Mouse (Mus musculus): ENCODE results near the gene Nt5dc3. TPM values are rescaled to one million over a fixed set of nuclear protein-coding genes. Genes with fewer than 3 reads are reported as not detected.

Nt5dc3 gene
- polyA plus RNA-seq, 2 experiments = 1.3 to 5.5 TPM

- DNase-seq (ENCODE audit: low spot score) = no peak
- no peak overlapping the region for H3K27ac ChIP-seq (replicated peaks; ENCODE audit: low read depth, low read length)
- H3K4me1 ChIP-seq (ENCODE audit: control insufficient read depth, insufficient read depth, low read length) = peaks cover 15% of the 10 kb centered on the region
- TF ChIP-seq POLR2A (IDR thresholded peaks at IDR 0.05; ENCODE audit: borderline replicate concordance, extremely low read depth, insufficient read depth, insufficient read length) = no peak
- H3K27me3 ChIP-seq (ENCODE audit: control insufficient read depth, insufficient read depth, low read length) = 0 out of 2 replicates have a peak, but pooled peaks cover 4% of the 10 kb centered on the region
- no peak overlapping the region for H3K4me3 ChIP-seq (replicated peaks; ENCODE audit: low read length)
- no peak overlapping the region for H3K4me2 ChIP-seq (replicated peaks; ENCODE audit: low read depth, low read length, severe bottlenecking)
- H3K36me3 ChIP-seq (ENCODE audit: control insufficient read depth, insufficient read depth, low read length) = no peaks in the 10 kb centered on the region
- 79% methylated on average over 5 of the region's 5 CpGs for WGBS
- no peak overlapping the region for H3K9ac ChIP-seq (ENCODE audit: low read depth, low read length, severe bottlenecking)
- no peak for ATAC-seq (ENCODE audit: low FRiP score, low read depth)
- no peaks in the 10 kb centered on the region for H3K9me3 ChIP-seq (ENCODE audit: control insufficient read depth, low read length)
Measured at GRCm38 (mm10) chr10:86783561-86783960, 4.8 kb downstream of the Nt5dc3 start.

DNA sequence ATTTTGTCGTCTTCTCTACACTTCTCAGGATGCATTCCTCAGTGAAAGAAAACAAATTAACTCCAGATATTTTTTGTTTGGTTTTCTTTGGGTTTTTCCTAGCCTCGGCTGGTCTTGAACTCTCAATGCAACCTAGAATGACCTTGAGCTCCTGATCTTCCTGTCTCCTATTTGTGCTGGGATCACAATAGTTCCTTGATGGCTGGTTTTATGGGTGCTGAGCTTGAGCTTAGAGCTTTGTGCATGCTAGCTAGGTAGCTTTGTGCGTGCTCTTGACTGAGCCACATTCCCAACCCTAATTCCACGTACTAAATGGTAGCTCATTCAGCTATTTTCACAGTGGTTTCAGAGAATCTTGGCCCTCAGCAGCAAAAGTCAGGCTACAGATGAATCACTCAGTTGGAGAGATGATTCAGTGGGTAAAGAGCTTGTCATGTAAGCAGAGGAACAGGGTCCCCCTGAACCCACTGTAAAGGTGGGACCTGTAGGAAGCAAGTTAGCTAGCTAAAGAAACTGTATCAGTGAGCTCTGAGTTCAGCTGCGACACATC, 5.4 kb downstream of the Nt5dc3 start:
- 83% methylated on average over 5 of the region's 5 CpGs for WGBS
- H3K27ac ChIP-seq (replicated peaks; ENCODE audit: low read depth, low read length) = no peak overlapping the region
- 0 out of 2 replicates have a peak, but pooled peaks cover 4% of the 10 kb centered on the region for H3K27me3 ChIP-seq (ENCODE audit: control insufficient read depth, insufficient read depth, low read length)
- no peaks in the 10 kb centered on the region for H3K9me3 ChIP-seq (ENCODE audit: control insufficient read depth, low read length)
- H3K36me3 ChIP-seq (ENCODE audit: control insufficient read depth, insufficient read depth, low read length) = no peaks in the 10 kb centered on the region
- no peak overlapping the region for H3K4me2 ChIP-seq (replicated peaks; ENCODE audit: low read depth, low read length, severe bottlenecking)
- H3K4me1 ChIP-seq (ENCODE audit: control insufficient read depth, insufficient read depth, low read length) = peaks cover 15% of the 10 kb centered on the region
- no peak overlapping the region for H3K4me3 ChIP-seq (replicated peaks; ENCODE audit: low read length)
- H3K9ac ChIP-seq (ENCODE audit: low read depth, low read length, severe bottlenecking) = no peak overlapping the region
- no peak for TF ChIP-seq POLR2A (IDR thresholded peaks at IDR 0.05; ENCODE audit: borderline replicate concordance, extremely low read depth, insufficient read depth, insufficient read length)
- ATAC-seq (ENCODE audit: low FRiP score, low read depth) (no peak), DNase-seq (ENCODE audit: low spot score) (no peak)

GRCm38 (mm10) chr10:86785396-86785795, 6.6 kb downstream of the Nt5dc3 start:
- no peak for DNase-seq (ENCODE audit: low spot score)
- Histone ChIP-seq H3K4me1 (ENCODE audit: control insufficient read depth, insufficient read depth, low read length) (peaks cover 8% of the 10 kb centered on the region; the same call in 1 of the 2 replicates), H3K9me3 (ENCODE audit: control insufficient read depth, low read length) (no peaks in the 10 kb centered on the region), H3K27me3 (ENCODE audit: control insufficient read depth, insufficient read depth, low read length) (0 out of 2 replicates have a peak, but pooled peaks cover 4% of the 10 kb centered on the region), H3K4me2 (replicated peaks; ENCODE audit: low read depth, low read length, severe bottlenecking) (no peak overlapping the region), H3K4me3 (replicated peaks; ENCODE audit: low read length) (no peak overlapping the region), H3K36me3 (ENCODE audit: control insufficient read depth, insufficient read depth, low read length) (no peaks in the 10 kb centered on the region), H3K27ac (replicated peaks; ENCODE audit: low read depth, low read length) (no peak overlapping the region), H3K9ac (ENCODE audit: low read depth, low read length, severe bottlenecking) (no peak overlapping the region)
- ATAC-seq (ENCODE audit: low FRiP score, low read depth) = no peak
- 72% methylated on average over 2 of the region's 2 CpGs for WGBS
- TF ChIP-seq POLR2A (IDR thresholded peaks at IDR 0.05; ENCODE audit: borderline replicate concordance, extremely low read depth, insufficient read depth, insufficient read length) = no peak

DNA sequence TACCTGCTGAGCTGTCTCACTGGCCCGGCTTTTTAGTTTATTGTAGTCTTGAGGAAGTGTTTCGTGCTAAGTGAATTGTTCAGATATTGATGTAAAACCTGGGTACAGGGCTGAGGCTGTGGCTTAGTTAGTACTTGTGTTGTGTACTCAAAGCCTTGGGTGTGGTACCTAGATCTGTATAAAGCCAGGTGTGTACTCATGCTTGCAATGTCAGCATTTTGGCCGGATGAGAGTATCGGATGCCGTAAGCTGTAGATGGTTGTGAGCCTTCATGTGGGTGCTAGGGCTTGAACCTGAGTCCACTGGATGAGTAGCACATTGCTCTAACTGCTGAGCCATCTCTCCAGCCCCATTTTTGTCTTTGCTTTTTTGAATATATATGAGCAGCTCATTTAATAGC, 7.3 kb downstream of the Nt5dc3 start:
- DNase-seq (ENCODE audit: low spot score) (no peak), ATAC-seq (ENCODE audit: low FRiP score, low read depth) (no peak)
- no peak overlapping the region for H3K4me2 ChIP-seq (replicated peaks; ENCODE audit: low read depth, low read length, severe bottlenecking)
- no peaks in the 10 kb centered on the region for H3K9me3 ChIP-seq (ENCODE audit: control insufficient read depth, low read length)
- H3K9ac ChIP-seq (ENCODE audit: low read depth, low read length, severe bottlenecking) = no peak overlapping the region
- no peak overlapping the region for H3K27ac ChIP-seq (replicated peaks; ENCODE audit: low read depth, low read length)
- H3K36me3 ChIP-seq (ENCODE audit: control insufficient read depth, insufficient read depth, low read length) = no peaks in the 10 kb centered on the region
- no peak overlapping the region for H3K4me3 ChIP-seq (replicated peaks; ENCODE audit: low read length)
- peaks cover 8% of the 10 kb centered on the region; the same call in 1 of the 2 replicates for H3K4me1 ChIP-seq (ENCODE audit: control insufficient read depth, insufficient read depth, low read length)
- WGBS = 97% methylated on average over 5 of the region's 5 CpGs
- 0 out of 2 replicates have a peak, but pooled peaks cover 1% of the 10 kb centered on the region for H3K27me3 ChIP-seq (ENCODE audit: control insufficient read depth, insufficient read depth, low read length)
- no peak for TF ChIP-seq POLR2A (IDR thresholded peaks at IDR 0.05; ENCODE audit: borderline replicate concordance, extremely low read depth, insufficient read depth, insufficient read length)

- H3K9ac ChIP-seq (ENCODE audit: low read depth, low read length, severe bottlenecking) = no peak overlapping the region
- ATAC-seq (ENCODE audit: low FRiP score, low read depth) (no peak), DNase-seq (ENCODE audit: low spot score) (no peak)
- no peak overlapping the region for H3K4me2 ChIP-seq (replicated peaks; ENCODE audit: low read depth, low read length, severe bottlenecking)
- WGBS = 35% methylated on average over 5 of the region's 5 CpGs
- no peak for TF ChIP-seq POLR2A (IDR thresholded peaks at IDR 0.05; ENCODE audit: borderline replicate concordance, extremely low read depth, insufficient read depth, insufficient read length)
- no peaks in the 10 kb centered on the region for H3K9me3 ChIP-seq (ENCODE audit: control insufficient read depth, low read length)
- no peak overlapping the region for H3K27ac ChIP-seq (replicated peaks; ENCODE audit: low read depth, low read length)
- H3K4me3 ChIP-seq (replicated peaks; ENCODE audit: low read length) = no peak overlapping the region
- no peaks in the 10 kb centered on the region for H3K27me3 ChIP-seq (ENCODE audit: control insufficient read depth, insufficient read depth, low read length)
- H3K4me1 ChIP-seq (ENCODE audit: control insufficient read depth, insufficient read depth, low read length) = peaks cover 4% of the 10 kb centered on the region; the same call in 1 of the 2 replicates
- no peaks in the 10 kb centered on the region for H3K36me3 ChIP-seq (ENCODE audit: control insufficient read depth, insufficient read depth, low read length)
Measured at GRCm38 (mm10) chr10:86788193-86788592, 9.4 kb downstream of the Nt5dc3 start.
